Mouse (Mus musculus): ENCODE data around the gene Pmpcb.

The Pmpcb gene

GRCm38 (mm10) chr5:21732177-21732911, 4.6 kb upstream of the Pmpcb start:
- in situ Hi-C loops (cut with MboI): no loop called here

GRCm38 (mm10) chr5:21732930-21733329, 4.0 kb upstream of the Pmpcb start:
- in situ Hi-C loops (cut with MboI): no loop called here

GRCm38 (mm10) chr5:21735100-21735499, 1.8 kb upstream of the Pmpcb start:
- in situ Hi-C loops (cut with MboI): no loop called here

- in situ Hi-C loops (cut with MboI): no loop called here
Observed at GRCm38 (mm10) chr5:21735584-21735983, 1.4 kb upstream of the Pmpcb start.

GRCm38 (mm10) chr5:21736046-21736445, 895 bp upstream of the Pmpcb start:
- in situ Hi-C loops (cut with MboI): no loop called here

DNA sequence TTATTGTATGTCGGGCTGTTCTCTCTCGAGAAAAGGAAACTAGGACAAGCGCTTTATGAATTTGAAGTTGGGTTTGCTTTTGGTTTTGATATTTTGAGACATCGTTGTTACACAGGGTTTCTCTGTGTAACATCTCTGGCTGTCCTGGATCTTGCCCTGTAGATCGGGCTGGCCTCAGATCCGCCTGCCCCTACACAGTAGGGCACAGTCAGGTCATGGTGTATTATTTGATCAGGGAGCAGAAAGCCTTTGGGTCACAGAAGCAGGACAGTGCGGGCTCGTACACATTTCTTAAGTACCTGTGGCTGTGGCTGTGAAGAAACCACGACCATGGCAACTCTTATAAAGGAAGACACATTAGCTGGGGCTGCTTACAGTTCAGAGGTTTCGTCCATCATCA, 679 bp downstream of the Pmpcb start:
- in situ Hi-C loops (cut with MboI): no loop called here

DNA sequence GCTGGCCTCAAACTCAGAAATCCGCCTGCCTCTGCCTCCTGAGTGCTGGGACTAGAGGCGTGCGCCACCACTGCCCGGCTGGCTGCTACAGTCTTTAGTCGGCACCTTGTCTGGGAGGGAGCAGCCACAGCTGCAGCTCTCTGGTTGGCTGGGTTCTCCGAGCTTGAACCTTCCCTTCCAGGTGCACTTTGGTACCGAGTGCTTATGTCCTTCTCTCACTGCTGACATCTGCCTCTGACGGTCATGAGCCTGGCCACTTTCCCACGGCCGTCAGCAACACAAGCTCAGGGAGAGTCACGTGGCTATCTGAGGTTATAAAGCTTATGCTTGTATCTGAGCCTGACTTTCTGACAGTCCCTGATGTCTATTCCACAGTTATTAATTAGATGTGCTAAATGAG, 2.2 kb downstream of the Pmpcb start:
- in situ Hi-C loops (cut with MboI): no loop called here

GRCm38 (mm10) chr5:21739881-21740280, 2.9 kb downstream of the Pmpcb start:
- in situ Hi-C loops (cut with MboI): no loop called here

DNA sequence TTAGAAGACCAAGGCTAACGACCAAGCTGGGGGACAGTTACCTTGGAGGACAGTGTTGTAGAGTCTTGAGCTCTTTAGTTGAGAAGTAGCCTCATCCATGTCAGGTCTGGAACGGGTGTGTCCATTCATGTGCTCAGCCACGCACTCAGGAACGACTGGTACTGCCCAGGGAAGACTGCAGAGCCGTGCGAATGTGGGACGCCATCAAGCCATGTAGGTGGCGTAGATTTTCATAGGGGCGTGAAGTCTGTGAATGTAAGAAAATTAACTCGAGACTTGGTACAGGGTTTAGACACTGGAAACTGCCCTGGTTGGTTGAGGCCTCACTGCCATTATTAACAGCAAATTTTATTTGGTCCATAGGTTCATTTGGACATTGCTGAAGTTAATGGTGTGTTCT, 6.7 kb downstream of the Pmpcb start:
- in situ Hi-C loops (cut with MboI): no loop called here

- in situ Hi-C loops (cut with MboI): no loop called here
Observed at GRCm38 (mm10) chr5:21744651-21745050, 7.7 kb downstream of the Pmpcb start.

- in situ Hi-C loops (cut with MboI): no loop called here
Observed at GRCm38 (mm10) chr5:21745966-21746365, 9.0 kb downstream of the Pmpcb start.

GRCm38 (mm10) chr5:21768506-21768905, 31.6 kb downstream of the Pmpcb start:
- in situ Hi-C loops (cut with MboI): no loop called here

DNA sequence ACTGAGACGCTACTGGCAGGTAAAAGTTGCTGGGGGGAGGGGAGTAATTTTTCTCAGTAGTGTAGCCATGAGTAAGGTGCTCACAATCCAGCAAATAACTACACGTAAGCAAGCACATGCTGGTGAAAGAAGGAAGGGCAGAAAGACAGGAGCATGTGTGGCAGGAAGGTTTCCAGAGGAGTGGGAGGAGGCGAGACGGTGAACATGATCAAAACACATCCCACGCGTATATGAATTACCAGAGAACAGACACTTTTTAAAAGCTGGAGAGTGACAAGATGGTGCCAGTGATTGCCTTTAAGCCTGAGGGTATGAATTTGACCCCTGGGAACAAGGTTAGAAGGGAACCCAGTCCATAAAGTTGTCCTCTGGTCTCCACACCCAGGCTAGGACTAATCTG, 32.9 kb downstream of the Pmpcb start:
- in situ Hi-C loops (cut with MboI): no loop called here

DNA sequence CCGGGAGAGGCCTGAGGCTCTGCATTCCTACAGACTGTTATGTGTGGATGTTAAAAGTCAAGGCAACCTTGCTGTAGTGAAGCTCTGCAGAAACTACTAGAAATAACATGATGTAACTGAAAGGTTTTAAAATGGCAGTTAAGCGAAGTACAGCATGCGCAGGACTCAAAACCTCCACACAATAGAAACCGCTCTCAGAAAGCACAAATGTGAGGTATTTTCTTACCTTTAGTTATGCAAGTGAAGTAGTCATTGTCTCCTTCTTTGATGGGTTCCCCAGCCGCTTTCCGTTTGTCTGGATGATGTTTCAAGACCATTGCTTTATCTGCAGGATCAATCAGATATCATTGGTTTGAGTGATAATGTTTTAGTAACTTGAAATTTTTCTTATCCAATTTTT, 39.5 kb downstream of the Pmpcb start:
- in situ Hi-C loops (cut with MboI): no loop called here

DNA sequence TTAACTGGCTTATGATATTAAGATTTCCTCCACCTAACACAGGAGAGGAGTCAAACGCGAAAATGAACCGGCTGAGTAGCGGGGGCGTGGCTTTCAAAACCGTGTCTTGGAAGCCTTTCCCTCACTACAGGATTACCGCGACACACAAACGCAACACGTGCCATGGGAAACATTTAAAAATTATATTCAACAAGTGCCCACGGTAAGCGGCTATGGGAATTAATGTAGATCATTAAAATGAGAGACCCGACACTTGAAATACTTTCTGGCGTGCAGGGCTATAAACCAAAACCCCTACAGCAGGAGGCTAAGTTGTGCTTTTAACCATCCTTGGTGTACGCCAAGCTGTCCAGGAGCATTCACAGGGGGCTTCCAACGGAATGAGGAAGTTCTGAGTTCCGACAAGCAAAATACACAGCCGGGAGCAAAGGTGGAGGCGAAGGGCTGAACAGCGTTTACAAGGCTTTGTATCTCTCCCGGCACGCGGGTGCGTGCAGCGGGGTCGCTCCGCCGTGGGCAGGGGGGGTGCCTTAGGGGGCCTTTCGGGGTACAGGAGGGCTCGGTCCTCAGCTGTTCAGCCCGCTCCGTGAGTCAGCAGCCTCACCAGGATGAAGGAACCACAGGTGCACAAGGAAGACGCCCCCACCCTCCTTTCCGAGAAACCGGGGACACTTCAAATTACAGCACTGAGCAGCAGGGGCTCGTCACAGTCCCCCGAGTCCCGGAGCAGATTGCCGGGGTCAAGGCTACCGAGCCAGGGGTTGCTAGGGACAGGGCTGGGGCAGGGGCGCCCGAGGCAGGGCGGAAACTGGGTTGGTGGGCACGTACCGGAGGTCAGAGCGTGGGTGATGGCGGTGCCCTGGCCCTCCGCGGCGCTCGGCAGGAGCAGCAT, 47.5 kb downstream of the Pmpcb start:
- in situ Hi-C loops (cut with MboI): no loop called here

GRCm38 (mm10) chr5:21785053-21785452, 48.1 kb downstream of the Pmpcb start, which contains the start of the genes Dnajc2 and Psmc2:
Dnajc2 (minus strand) TSS chr5:21785251.
Psmc2 (plus strand) TSS chr5:21785283.
- in situ Hi-C loops (cut with MboI): no loop called here

- in situ Hi-C loops (cut with MboI): no loop called here
Observed at GRCm38 (mm10) chr5:21785776-21786175, 48.8 kb downstream of the Pmpcb start.

DNA sequence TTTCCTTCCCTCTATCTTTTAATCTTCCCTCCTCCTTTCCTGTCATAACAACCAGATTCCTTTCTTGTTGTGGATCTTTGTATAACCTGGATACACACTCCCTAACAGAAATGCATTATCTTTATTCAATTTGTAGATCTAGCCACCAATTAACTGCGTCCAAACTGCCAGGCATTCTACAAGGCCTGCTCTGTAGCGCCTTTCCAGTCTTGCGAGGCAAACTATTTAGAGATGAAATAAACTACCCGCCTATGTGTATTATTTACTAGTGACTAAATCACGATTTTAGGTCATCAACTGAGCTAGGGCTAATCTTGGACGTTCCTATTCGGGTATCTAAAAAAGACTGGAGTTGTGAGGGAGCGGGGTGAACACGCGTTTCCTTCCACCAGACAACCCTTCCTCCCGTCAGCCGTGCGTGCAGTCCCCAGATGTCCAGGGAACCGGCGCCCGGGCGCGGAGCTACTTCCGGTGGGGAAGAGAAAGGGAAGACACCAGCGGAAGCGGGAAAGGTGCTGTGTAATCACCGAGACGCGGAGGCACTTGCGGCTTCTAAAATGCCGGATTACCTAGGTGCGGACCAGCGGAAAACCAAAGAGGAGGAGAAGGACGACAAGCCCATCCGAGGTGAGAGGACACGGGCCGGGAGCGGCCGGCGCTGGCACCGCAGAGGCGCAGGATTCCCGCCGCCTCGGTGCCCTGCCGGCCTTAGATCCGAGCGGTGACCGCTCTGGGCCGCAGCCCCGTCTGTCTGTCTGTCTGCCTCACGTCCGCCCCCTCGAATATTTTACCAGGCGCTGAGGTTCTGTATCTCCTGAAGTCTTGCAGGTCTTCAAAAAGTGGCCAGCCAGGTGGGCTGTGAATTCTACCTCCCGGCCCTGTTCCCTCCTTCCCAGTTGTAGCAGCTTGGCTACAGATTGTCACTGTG, 49.6 kb downstream of the Pmpcb start:
- in situ Hi-C loops (cut with MboI): no loop called here

DNA sequence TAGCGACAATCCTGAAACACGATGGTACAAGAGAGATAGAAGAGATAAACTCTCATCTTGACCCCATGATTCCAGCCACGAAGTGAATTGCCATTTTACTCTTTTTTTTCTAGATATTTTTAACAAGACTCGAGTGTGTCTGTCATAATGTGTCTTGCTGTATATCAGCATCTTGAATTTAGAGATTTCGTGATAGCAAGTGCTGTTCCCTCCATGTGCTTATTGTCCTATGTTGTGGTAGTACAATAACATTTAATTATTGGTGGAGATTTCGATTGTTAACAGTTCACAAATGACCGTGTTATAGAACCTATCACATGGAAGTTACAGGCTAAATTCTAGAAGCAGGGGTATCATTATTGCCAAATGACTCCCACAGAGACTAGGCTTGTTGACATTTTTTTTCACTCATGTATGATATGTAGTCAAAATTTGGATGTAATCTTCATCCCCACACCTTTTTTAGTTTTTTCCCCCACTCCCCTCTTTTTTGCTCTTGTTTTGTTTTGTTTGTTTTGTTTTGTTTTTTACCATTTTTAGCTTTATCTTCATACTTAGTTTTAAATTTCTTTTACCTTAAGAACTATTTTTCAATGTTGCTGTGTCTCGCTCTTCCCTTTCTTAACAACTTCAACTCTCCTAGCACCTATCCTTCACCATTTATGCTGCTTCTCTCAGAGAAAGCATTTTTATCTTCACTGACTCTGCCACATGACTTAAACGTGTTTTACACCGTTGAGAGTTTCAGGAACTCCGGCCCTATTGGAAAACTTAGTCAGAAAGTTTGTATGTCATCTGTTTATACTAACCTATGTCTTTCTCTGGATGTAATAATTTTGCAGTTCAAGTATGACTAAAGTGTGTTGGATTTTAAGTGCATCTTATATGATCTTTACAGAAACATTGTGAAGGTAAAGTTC, 50.5 kb downstream of the Pmpcb start:
- in situ Hi-C loops (cut with MboI): no loop called here

DNA sequence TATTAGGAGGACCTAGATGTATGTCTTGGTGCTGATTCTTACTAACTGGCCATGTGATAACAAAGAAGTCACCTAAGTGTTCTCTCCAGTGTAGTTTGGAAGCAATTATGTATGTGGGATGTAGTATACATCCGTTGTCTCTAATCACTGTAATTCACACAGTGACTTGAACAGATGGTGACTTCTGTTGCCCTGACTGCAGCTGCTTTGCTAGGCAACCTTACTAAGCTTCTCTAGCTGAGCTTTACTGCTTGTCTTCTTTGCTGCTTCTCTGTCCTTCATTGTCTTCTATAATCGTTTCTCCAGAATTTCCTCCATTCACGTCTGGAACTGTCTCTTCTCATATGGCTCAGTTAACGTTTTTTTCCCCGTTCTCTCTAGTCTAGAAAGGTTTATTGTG, 52.1 kb downstream of the Pmpcb start:
- in situ Hi-C loops (cut with MboI): no loop called here

- in situ Hi-C loops (cut with MboI): no loop called here
Observed at GRCm38 (mm10) chr5:21792166-21792565, 55.2 kb downstream of the Pmpcb start.

Measured in mature B cell (primary cell).